13 mouse cellular contexts compared by ENCODE assay signal in the genomic region with DNA sequence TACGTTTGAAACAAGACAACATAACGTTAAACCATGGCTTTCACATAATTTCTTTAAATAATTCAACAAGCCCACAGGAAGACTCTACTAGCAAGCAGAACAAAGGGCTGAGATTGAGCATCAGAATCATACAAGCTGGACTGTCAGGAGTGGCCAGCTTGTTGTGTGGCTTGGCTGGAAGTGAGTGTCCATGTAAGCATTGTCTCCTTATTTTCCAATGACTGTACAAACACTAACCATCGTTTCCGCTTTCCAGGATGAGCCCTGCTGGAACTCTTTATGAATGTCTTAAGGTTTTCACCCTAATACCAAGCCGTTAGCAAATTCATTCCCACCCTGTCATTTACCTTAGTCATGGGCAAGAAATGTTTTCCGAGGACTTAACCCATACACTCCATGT. TPM values are rescaled to one million over a fixed set of nuclear protein-coding genes. Genes with fewer than 3 reads are reported as not detected.
DNase-seq lines count a peak whose midpoint lies in the region; ATAC-seq and TF ChIP-seq lines count a peak whose summit lies in the region.
"Had no signal": no experiment of that assay in that cellular context is flagged by ENCODE, and none has a peak within 500 bp of the region (broad histone marks: within the 10 kb centered on the region; RNA-seq: fewer than 3 reads in every experiment).

No protein-coding gene starts in this region.

- H3K27ac ChIP-seq in heart, embryonic 13.5 days (replicated peaks): no peak overlapping the region
- no peak overlapping the region for H3K27ac ChIP-seq in embryonic facial prominence, embryonic 13.5 days
- H3K27ac ChIP-seq in forebrain, postnatal 0 days (ENCODE audit: low read depth, low read length): peak overlapping the region; percentile 15; the same call in 1 of the 2 replicates
- peak overlapping the region; percentile 100; the same call in 1 of the 2 replicates for H3K27ac ChIP-seq in midbrain, embryonic 14.5 days (replicated peaks; ENCODE audit: low read depth, low read length)
- H3K27ac ChIP-seq: liver, embryonic 12.5 days had no signal

- DNase-seq in heart, adult 9 months (ENCODE audit: low spot score in 2 of 2): no peak
- peak; percentile 32 for DNase-seq in forebrain, postnatal 0 days
- DNase-seq in midbrain, embryonic 14.5 days: peak; percentile 53
- no peak for DNase-seq in left cerebral cortex, adult 11 months (ENCODE audit: low spot score)
- no peak for DNase-seq in kidney, adult 18-20 months
- DNase-seq in layer of hippocampus, postnatal 10 days (ENCODE audit: low spot score in 2 of 2): no peak
- DNase-seq: kidney, postnatal 4 days; right cerebral cortex, adult 18-20 months; thymus, adult 2 months had no signal

- H3K4me2 ChIP-seq in heart, embryonic 13.5 days: peak overlapping the region; percentile 75
- H3K4me2 ChIP-seq in embryonic facial prominence, embryonic 13.5 days: peak overlapping the region; percentile 82
- H3K4me2 ChIP-seq in forebrain, postnatal 0 days (ENCODE audit: low read depth): peak overlapping the region; percentile 61
- H3K4me2 ChIP-seq in midbrain, embryonic 14.5 days (ENCODE audit: low read length): peak overlapping the region; percentile 62
- H3K4me2 ChIP-seq: liver, embryonic 12.5 days had no signal

- H3K4me1 ChIP-seq in heart, embryonic 13.5 days: peaks cover 51% of the 10 kb centered on the region
- H3K4me1 ChIP-seq in embryonic facial prominence, embryonic 13.5 days: peaks cover 18% of the 10 kb centered on the region
- H3K4me1 ChIP-seq in forebrain, postnatal 0 days (ENCODE audit: insufficient read depth): peaks cover 13% of the 10 kb centered on the region; the same call in 1 of the 2 replicates
- H3K4me1 ChIP-seq in midbrain, embryonic 14.5 days (ENCODE audit: control insufficient read depth, insufficient read depth, low read length): peaks cover 32% of the 10 kb centered on the region
- H3K4me1 ChIP-seq: liver, embryonic 12.5 days had no signal

- no peak for ATAC-seq in heart, embryonic 13.5 days (ENCODE audit: extremely low read depth, insufficient number of reproducible peaks, low FRiP score, low TSS enrichment)
- ATAC-seq in embryonic facial prominence, embryonic 13.5 days (ENCODE audit: insufficient number of reproducible peaks, insufficient read depth, low FRiP score, low TSS enrichment, low read depth): no peak
- no peak for ATAC-seq in forebrain, postnatal 0 days
- no peak for ATAC-seq in midbrain, embryonic 14.5 days (ENCODE audit: low FRiP score, low TSS enrichment)
- ATAC-seq: liver, embryonic 12.5 days had no signal

- 0 out of 2 replicates have a peak, but pooled peaks cover 12% of the 10 kb centered on the region for H3K27me3 ChIP-seq in heart, embryonic 13.5 days (replicated peaks)
- H3K27me3 ChIP-seq in embryonic facial prominence, embryonic 13.5 days: peaks cover 5% of the 10 kb centered on the region; the same call in 1 of the 2 replicates
- no peaks in the 10 kb centered on the region for H3K27me3 ChIP-seq in forebrain, postnatal 0 days (ENCODE audit: insufficient read depth, low read length)
- no peaks in the 10 kb centered on the region for H3K27me3 ChIP-seq in midbrain, embryonic 14.5 days (ENCODE audit: control insufficient read depth, insufficient read depth, low read length)

- peak overlapping the region; percentile 80 for H3K4me3 ChIP-seq in heart, embryonic 13.5 days
- peak overlapping the region; percentile 6 for H3K4me3 ChIP-seq in embryonic facial prominence, embryonic 13.5 days
- H3K4me3 ChIP-seq in forebrain, postnatal 0 days (ENCODE audit: low read depth, low read length): peak overlapping the region; percentile 84
- H3K4me3 ChIP-seq in midbrain, embryonic 14.5 days (replicated peaks; ENCODE audit: low read depth, low read length): peak overlapping the region; percentile 83
- H3K4me3 ChIP-seq: liver, embryonic 12.5 days had no signal

- no peaks in the 10 kb centered on the region for H3K36me3 ChIP-seq in heart, embryonic 13.5 days
- H3K36me3 ChIP-seq in embryonic facial prominence, embryonic 13.5 days: no peaks in the 10 kb centered on the region
- H3K36me3 ChIP-seq in forebrain, postnatal 0 days (ENCODE audit: insufficient read depth): no peaks in the 10 kb centered on the region
- H3K36me3 ChIP-seq in midbrain, embryonic 14.5 days (ENCODE audit: control insufficient read depth, insufficient read depth, low read length): no peaks in the 10 kb centered on the region
- H3K36me3 ChIP-seq: liver, embryonic 12.5 days had no signal

- H3K9me3 ChIP-seq in heart, embryonic 13.5 days: no peaks in the 10 kb centered on the region
- no peaks in the 10 kb centered on the region for H3K9me3 ChIP-seq in embryonic facial prominence, embryonic 13.5 days
- H3K9me3 ChIP-seq in forebrain, postnatal 0 days (ENCODE audit: low read length): no peaks in the 10 kb centered on the region
- no peaks in the 10 kb centered on the region for H3K9me3 ChIP-seq in midbrain, embryonic 14.5 days (ENCODE audit: control insufficient read depth, low read length)
- H3K9me3 ChIP-seq: liver, embryonic 12.5 days had no signal

- WGBS in heart, embryonic 13.5 days: 69% methylated on average over 6 of the region's 6 CpGs
- 78% methylated on average over 6 of the region's 6 CpGs for WGBS in embryonic facial prominence, embryonic 13.5 days
- 49% methylated on average over 6 of the region's 6 CpGs for WGBS in forebrain, postnatal 0 days
- 47% methylated on average over 6 of the region's 6 CpGs for WGBS in midbrain, embryonic 14.5 days

- no peak for TF ChIP-seq CTCF in forebrain, postnatal 0 days (IDR thresholded peaks at IDR 0.05; ENCODE audit: low read depth)

- H3K9ac ChIP-seq in heart, embryonic 13.5 days: no peak overlapping the region
- H3K9ac ChIP-seq in embryonic facial prominence, embryonic 13.5 days: no peak overlapping the region
- H3K9ac ChIP-seq in forebrain, postnatal 0 days: peak overlapping the region; percentile 99
- peak overlapping the region; percentile 99 for H3K9ac ChIP-seq in midbrain, embryonic 14.5 days (replicated peaks; ENCODE audit: low read length)
- H3K9ac ChIP-seq: liver, embryonic 12.5 days had no signal

RNA-seq across cellular contexts. Expression of a gene that starts 2.0 kb away (rescaled TPM):
- 193 and 209 TPM in 2 replicates for polyA plus RNA-seq in heart, embryonic 13.5 days (2015; fragmentation: Nextera tagmentation; extraction: Ambion mirVana)
- 233 and 279 TPM in 2 replicates for polyA plus RNA-seq in embryonic facial prominence, embryonic 13.5 days (2015; fragmentation: Nextera tagmentation; extraction: Ambion mirVana)
- 557 and 627 TPM in 2 replicates for total RNA-seq in forebrain, postnatal 0 days (2014; rRNA removed)
- polyA plus RNA-seq in forebrain, postnatal 0 days (2015; fragmentation: Nextera tagmentation; extraction: Ambion mirVana): 825 and 1,102 TPM in 2 replicates
- 911 and 915 TPM in 2 replicates for polyA plus RNA-seq in midbrain, embryonic 14.5 days (2014; fragmentation: Nextera tagmentation; extraction: Ambion mirVana)
- total RNA-seq in layer of hippocampus, postnatal 10 days (2021): 1,000 to 10,000 TPM; 2,385 to 2,461 TPM
- total RNA-seq: megakaryocyte progenitor cell, adult 5-6 weeks had no signal

RNA-seq across cellular contexts. Expression of a gene that starts 42.7 kb away (rescaled TPM):
- 50.3 and 54.8 TPM in 2 replicates for polyA plus RNA-seq in heart, embryonic 13.5 days (2015; fragmentation: Nextera tagmentation; extraction: Ambion mirVana)
- 79.5 and 90.1 TPM in 2 replicates for polyA plus RNA-seq in embryonic facial prominence, embryonic 13.5 days (2015; fragmentation: Nextera tagmentation; extraction: Ambion mirVana)
- 107 and 152 TPM in 2 replicates for total RNA-seq in forebrain, postnatal 0 days (2014; rRNA removed)
- 102 and 133 TPM in 2 replicates for polyA plus RNA-seq in forebrain, postnatal 0 days (2015; fragmentation: Nextera tagmentation; extraction: Ambion mirVana)
- 173 and 174 TPM in 2 replicates for polyA plus RNA-seq in midbrain, embryonic 14.5 days (2014; fragmentation: Nextera tagmentation; extraction: Ambion mirVana)
- 100 to 1,000 TPM; 130 to 175 TPM for total RNA-seq in layer of hippocampus, postnatal 10 days (2021)

Comparison
In these comparisons a context has a peak if more than half of its experiments do, and no peak if none do; other contexts are left out.
1. H3K27ac ChIP-seq: peak in forebrain, postnatal 0 days (single experiment) and midbrain, embryonic 14.5 days (single experiment); none in heart, embryonic 13.5 days (single experiment) and embryonic facial prominence, embryonic 13.5 days (single experiment).
2. H3K4me3 ChIP-seq: peak in every context shown above with its lines; median percentile 84 in forebrain, postnatal 0 days; 83 in midbrain, embryonic 14.5 days; 80 in heart, embryonic 13.5 days; 6 in embryonic facial prominence, embryonic 13.5 days.
3. H3K9ac ChIP-seq: peak in forebrain, postnatal 0 days (single experiment) and midbrain, embryonic 14.5 days (single experiment); none in heart, embryonic 13.5 days (single experiment) and embryonic facial prominence, embryonic 13.5 days (single experiment).
4. DNase-seq: peak in forebrain, postnatal 0 days (single experiment) and midbrain, embryonic 14.5 days (single experiment); none in heart, adult 9 months (0 of 2), left cerebral cortex, adult 11 months (single experiment), kidney, adult 18-20 months (single experiment) and layer of hippocampus, postnatal 10 days (0 of 2).
5. Peak in every context shown above with its lines, with median percentiles within 50 percentile points of each other: H3K4me2 ChIP-seq.